Mouse (Mus musculus) heart, embryonic 15.5 days (tissue): Measurements from ENCODE around the gene Slc38a11. TPM values are rescaled to one million over a fixed set of nuclear protein-coding genes. Genes with fewer than 3 reads are reported as not detected.

Source experiments
- ATAC-seq: fragments of 200-750 bp; cut with Nextera tagmentation; replicated peaks from 2 replicates; pipeline ENCODE4 v1.8.0; 2017; ENCODE audit warnings: low read depth, moderate TSS enrichment; ENCODE audit not compliant: insufficient number of reproducible peaks, insufficient read depth, low FRiP score
- H3K27ac ChIP-seq: fragments of 300-500 bp; sonication (generic); 2 replicates; pipeline ENCODE4 v1.5.1; 2015; ENCODE audit warnings: mild to moderate bottlenecking, inconsistent platforms
- H3K27me3 ChIP-seq: fragments of 300-500 bp; sonication (generic); 2 replicates; pipeline ENCODE4 v1.6.1; 2015; ENCODE audit warnings: inconsistent platforms
- H3K36me3 ChIP-seq: fragments of 300-500 bp; sonication (generic); 2 replicates; pipeline ENCODE4 v1.6.1; 2015; ENCODE audit warnings: mild to moderate bottlenecking, inconsistent platforms
- H3K4me1 ChIP-seq: fragments of 300-500 bp; sonication (generic); replicated peaks from 2 replicates; pipeline ENCODE4 v1.6.1; 2015; ENCODE audit warnings: inconsistent platforms
- H3K4me2 ChIP-seq: fragments of 300-500 bp; sonication (generic); 2 replicates; pipeline ENCODE4 v1.6.1; 2015; ENCODE audit warnings: inconsistent platforms, mild to moderate bottlenecking, moderate library complexity
- H3K4me3 ChIP-seq: fragments of 300-500 bp; sonication (generic); 2 replicates; pipeline ENCODE4 v1.5.1; 2015; ENCODE audit warnings: mild to moderate bottlenecking, inconsistent platforms
- H3K9ac ChIP-seq: fragments of 300-500 bp; sonication (generic); 2 replicates; pipeline ENCODE4 v1.6.1; 2015; ENCODE audit warnings: mild to moderate bottlenecking, inconsistent platforms
- H3K9me3 ChIP-seq: fragments of 300-500 bp; sonication (generic); replicated peaks from 2 replicates; pipeline ENCODE4 v1.6.1; 2016; ENCODE audit warnings: inconsistent platforms
- WGBS: fragments of 180-500 bp; shearing (Covaris S2); methylation state at CpG from one replicate; pipeline ENCODE4 v1.1.7; 2015; ENCODE audit warnings: mixed read lengths; 5-methylcytosine and 5-hydroxymethylcytosine counted together
- polyA plus RNA-seq: library from polyadenylated mRNA; unstranded; fragments of >200 nt; fragmentation: Nextera tagmentation; extraction: Ambion mirVana; gene quantifications from 2 replicates; pipeline ENCODE4 v1.2.1, GENCODE M21; 2015

Slc38a11 gene
- polyA plus RNA-seq, 1 experiment from 2014 or later, result 0.09 TPM

DNA sequence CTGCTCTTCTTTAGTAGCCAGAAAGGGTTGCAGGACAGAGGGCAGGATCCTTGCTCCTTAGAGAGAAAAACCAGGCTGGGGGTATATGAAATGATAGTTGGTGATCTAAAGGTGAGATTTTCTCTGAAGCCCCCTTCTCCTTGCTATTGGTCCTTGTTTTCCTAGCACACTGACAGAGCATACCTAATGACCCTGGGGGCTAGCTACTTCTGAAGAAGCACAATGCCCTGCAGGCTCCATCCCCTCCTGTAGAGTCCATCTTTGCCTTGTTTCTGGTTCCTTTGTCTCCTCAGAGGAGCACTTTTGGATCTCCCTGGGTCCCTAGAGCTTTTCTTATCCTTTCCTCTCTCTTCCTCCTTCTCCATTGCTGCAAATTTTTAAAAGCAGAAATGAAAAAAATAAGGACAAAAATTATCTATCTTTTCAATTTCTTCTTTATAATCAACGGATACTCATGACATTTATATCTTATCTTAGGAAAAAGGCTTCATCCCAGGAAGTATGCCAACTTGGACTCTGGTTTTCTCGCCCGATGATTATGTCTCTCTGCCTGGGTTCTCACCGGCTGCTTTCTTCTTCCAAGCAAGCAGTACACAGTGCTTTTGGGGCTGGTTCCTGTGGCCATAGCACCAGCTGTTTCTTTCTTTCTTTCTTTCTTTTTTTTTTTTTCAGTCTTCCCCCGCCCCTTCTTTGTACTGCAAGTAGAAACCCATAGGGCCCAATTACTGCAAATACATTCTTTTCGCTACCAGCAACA, 41.7 kb downstream of the Slc38a11 start:
- Histone ChIP-seq H3K27me3 (no peaks in the 10 kb centered on the region), H3K4me2 (no peak overlapping the region), H3K4me1 (peaks cover 6% of the 10 kb centered on the region; the same call in 1 of the 2 replicates), H3K9ac (no peak overlapping the region), H3K9me3 (no peaks in the 10 kb centered on the region), H3K27ac (no peak overlapping the region), H3K4me3 (no peak overlapping the region), H3K36me3 (no peaks in the 10 kb centered on the region)
- WGBS, result 64% methylated on average over 6 of the region's 6 CpGs
- ATAC-seq, result no peak

DNA sequence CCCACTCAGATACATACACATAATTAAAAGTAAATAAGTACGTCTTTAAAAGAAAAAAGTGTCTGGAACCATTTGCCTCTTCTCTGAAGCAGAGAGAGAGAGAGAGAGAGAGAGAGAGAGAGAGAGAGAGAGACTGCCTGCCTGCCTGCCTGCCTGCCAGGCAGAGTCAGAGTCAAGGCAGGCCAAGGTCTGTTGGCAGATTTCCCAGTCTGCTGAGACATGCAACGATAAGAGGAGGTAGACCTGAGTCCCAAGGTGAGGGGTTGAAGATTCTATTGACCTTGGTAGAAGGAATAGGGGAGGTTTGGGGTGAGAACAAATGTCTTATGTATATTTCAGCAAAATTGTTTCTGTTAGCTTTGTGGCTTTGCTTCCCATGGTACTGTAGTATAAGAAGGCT, 42.9 kb downstream of the Slc38a11 start:
- 23% methylated on average over 2 of the region's 2 CpGs for WGBS
- Histone ChIP-seq H3K4me3 (no peak overlapping the region), H3K27ac (peak overlapping the region; percentile 51; the same call in 1 of the 2 replicates), H3K36me3 (no peaks in the 10 kb centered on the region), H3K9ac (no peak overlapping the region), H3K4me1 (peaks cover 6% of the 10 kb centered on the region; the same call in 1 of the 2 replicates), H3K9me3 (no peaks in the 10 kb centered on the region), H3K27me3 (no peaks in the 10 kb centered on the region), H3K4me2 (no peak overlapping the region)
- ATAC-seq, result no peak

DNA sequence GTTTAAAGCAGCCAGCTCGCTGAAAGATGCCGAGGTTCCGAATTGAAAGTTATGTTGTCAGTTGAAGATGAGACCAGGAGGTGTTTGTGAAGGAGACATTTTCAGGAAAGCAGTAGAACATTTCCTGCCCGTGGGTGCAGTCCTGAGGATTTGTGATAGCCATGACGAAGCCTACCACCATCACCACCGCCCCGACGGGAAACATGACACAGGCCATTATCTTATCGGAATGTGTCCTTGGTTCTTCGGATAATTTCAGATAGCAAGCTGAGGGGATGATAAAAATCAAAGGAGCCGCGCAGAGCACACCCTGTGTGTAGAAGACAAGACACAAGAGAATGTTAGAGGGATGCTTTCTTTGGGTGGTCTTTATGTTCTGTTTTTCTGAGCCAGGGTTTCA, 47.1 kb downstream of the Slc38a11 start:
- H3K27ac ChIP-seq, result no peak overlapping the region
- H3K4me3 ChIP-seq, result no peak overlapping the region
- no peak overlapping the region for H3K4me2 ChIP-seq
- ATAC-seq, result no peak
- no peaks in the 10 kb centered on the region for H3K36me3 ChIP-seq
- 46% methylated on average over 12 of the region's 12 CpGs for WGBS
- peaks cover 3% of the 10 kb centered on the region; the same call in 1 of the 2 replicates for H3K4me1 ChIP-seq
- H3K27me3 ChIP-seq, result no peaks in the 10 kb centered on the region
- no peak overlapping the region for H3K9ac ChIP-seq
- H3K9me3 ChIP-seq, result no peaks in the 10 kb centered on the region

DNA sequence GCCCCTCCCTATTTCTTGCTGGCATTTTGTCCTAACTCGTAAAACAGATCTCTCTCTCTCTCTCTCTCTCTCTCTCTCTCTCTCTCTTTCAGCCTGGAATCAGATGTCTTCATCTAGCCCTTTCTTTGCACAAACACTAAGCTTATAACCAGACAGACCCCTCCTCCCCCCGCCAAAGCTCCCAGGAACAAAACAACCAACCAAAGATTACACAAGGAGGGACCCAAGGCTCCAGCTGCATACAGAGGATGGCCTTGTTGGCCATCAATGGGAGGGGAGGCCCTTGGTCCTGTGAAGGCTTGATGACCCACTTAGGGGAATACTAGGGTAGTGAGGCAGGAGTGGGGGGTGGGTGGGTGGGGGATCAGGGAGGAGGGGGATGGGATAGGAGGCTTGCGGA, 52.6 kb downstream of the Slc38a11 start:
- WGBS, result 76% methylated on average over 3 of the region's 3 CpGs
- Histone ChIP-seq H3K27me3 (no peaks in the 10 kb centered on the region), H3K9me3 (no peaks in the 10 kb centered on the region), H3K27ac (no peak overlapping the region), H3K9ac (no peak overlapping the region), H3K36me3 (no peaks in the 10 kb centered on the region), H3K4me2 (no peak overlapping the region), H3K4me3 (no peak overlapping the region), H3K4me1 (no peaks in the 10 kb centered on the region)
- no peak for ATAC-seq

DNA sequence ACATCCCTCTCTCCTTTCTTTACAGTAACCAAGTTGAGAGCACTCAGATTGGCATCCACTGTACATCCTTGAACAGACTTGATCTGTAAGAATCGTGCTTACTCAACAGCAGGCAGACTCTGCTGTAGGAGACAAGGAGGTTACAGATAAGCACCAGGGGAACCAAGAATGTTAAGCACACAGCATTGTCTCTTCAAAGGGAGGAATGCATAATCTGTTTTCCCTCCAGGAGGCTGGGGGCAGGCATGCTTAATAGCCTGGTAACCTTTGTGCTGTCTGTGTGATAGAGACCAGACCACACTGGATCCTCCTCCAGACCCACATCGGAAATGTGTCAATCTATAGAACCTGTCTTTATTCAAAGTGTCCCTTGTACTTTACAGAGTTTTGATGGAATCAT, 67.3 kb downstream of the Slc38a11 start:
- H3K9me3 ChIP-seq, result no peaks in the 10 kb centered on the region
- H3K9ac ChIP-seq, result no peak overlapping the region
- no peak overlapping the region for H3K4me3 ChIP-seq
- H3K27ac ChIP-seq, result no peak overlapping the region
- 20% methylated on average over 2 of the region's 2 CpGs for WGBS
- H3K27me3 ChIP-seq, result no peaks in the 10 kb centered on the region
- ATAC-seq, result no peak; the same call in 1 of the 2 replicates
- H3K4me2 ChIP-seq, result no peak overlapping the region
- peaks cover 4% of the 10 kb centered on the region; the same call in 1 of the 2 replicates for H3K4me1 ChIP-seq
- H3K36me3 ChIP-seq, result no peaks in the 10 kb centered on the region

DNA sequence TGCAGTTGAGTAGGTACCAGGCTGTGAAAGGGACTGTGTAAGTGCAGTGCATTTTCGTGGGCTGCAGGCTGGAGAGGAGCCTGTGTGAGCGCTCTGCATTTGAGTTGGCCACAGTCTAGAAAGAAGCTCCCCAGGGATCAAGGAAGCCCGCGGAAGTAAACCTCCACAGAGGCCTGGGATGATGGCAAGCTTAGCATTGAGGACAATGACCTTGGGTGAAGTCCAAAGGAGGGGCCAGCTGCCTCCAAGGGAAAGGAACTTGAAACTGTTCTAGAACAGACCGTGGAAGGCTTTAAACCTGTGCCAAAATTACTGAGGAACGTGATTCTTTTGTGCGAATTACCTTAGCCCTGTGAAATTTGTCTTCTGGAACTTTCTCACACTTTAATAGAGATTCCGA, 69.7 kb downstream of the Slc38a11 start:
- Histone ChIP-seq H3K36me3 (no peaks in the 10 kb centered on the region), H3K4me3 (no peak overlapping the region), H3K4me2 (no peak overlapping the region), H3K27me3 (no peaks in the 10 kb centered on the region), H3K4me1 (peaks cover 4% of the 10 kb centered on the region; the same call in 1 of the 2 replicates), H3K9me3 (no peaks in the 10 kb centered on the region), H3K9ac (no peak overlapping the region), H3K27ac (no peak overlapping the region)
- ATAC-seq, result no peak
- WGBS, result 61% methylated on average over 8 of the region's 8 CpGs

DNA sequence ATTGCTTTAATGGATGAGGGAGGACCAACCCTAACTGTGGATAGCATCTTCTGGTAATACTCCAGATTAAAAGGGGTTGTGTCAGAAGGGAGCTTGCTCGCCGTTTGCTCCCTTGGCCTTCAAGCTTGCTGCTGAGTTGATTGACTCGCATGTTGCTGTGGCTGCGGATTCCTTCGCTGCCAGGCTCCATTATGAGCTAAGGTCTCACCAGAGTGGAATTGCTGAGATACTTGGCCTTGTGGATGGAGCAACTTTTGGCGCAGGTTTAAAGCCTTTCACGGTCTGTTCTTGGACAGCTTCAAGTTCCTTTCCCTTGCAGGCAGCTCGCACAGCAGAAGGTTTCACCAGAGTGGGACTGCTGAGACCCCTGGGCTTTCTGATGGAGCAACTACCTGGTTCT, 70.4 kb downstream of the Slc38a11 start:
- Histone ChIP-seq H3K27ac (no peak overlapping the region), H3K4me1 (peaks cover 4% of the 10 kb centered on the region; the same call in 1 of the 2 replicates), H3K27me3 (no peaks in the 10 kb centered on the region), H3K4me2 (no peak overlapping the region), H3K36me3 (no peaks in the 10 kb centered on the region), H3K9me3 (no peaks in the 10 kb centered on the region), H3K9ac (no peak overlapping the region), H3K4me3 (no peak overlapping the region)
- WGBS, result 78% methylated on average over 8 of the region's 8 CpGs
- ATAC-seq, result no peak

DNA sequence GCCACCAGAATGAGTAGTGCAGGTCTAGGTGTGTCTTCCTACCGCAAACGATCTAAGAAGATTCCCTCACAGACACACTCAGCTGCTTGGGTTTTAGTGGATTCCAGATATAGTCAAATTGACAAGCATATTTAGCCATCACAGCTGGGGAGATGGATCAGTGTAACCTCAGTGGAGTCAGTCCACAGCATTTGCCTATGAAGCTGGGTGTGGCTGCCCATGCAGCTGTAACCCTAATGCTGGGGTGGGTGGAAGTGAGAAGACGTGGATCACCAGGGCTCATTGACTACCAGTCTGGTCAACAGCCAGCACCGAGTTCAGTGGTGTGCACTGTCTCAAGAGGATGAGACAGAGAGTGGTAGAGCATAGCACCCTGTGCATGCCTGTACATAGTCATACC, 74.1 kb downstream of the Slc38a11 start:
- 80% methylated on average over 4 of the region's 4 CpGs for WGBS
- no peaks in the 10 kb centered on the region for H3K36me3 ChIP-seq
- H3K27me3 ChIP-seq, result no peaks in the 10 kb centered on the region
- no peak for ATAC-seq
- no peak overlapping the region for H3K4me2 ChIP-seq
- no peaks in the 10 kb centered on the region for H3K9me3 ChIP-seq
- no peak overlapping the region for H3K27ac ChIP-seq
- no peak overlapping the region for H3K4me3 ChIP-seq
- no peaks in the 10 kb centered on the region for H3K4me1 ChIP-seq
- no peak overlapping the region for H3K9ac ChIP-seq

DNA sequence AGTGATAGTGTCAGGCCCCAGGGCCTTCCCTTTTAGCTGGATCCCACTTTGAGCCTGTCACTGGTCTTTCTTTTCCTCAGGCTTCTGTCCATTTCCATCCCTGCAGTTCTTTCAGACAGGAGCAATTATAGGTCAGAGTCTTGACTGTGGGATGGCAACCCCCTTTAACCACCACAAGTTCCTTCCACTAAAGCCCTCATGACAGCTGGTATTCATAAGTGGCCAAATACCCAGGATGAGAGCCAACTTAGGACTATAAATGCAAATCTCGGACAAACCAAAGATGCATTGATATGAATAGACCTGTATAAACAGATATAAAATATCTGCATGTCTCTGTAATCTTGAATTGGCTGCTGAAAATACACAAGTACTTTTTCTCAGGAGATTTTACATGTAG, 75.1 kb downstream of the Slc38a11 start:
- Histone ChIP-seq H3K9me3 (no peaks in the 10 kb centered on the region), H3K9ac (no peak overlapping the region), H3K4me2 (no peak overlapping the region), H3K27ac (no peak overlapping the region), H3K4me1 (no peaks in the 10 kb centered on the region), H3K36me3 (no peaks in the 10 kb centered on the region), H3K4me3 (no peak overlapping the region), H3K27me3 (no peaks in the 10 kb centered on the region)
- ATAC-seq, result no peak
- 71% methylated on average over 1 of the region's 1 CpGs for WGBS

DNA sequence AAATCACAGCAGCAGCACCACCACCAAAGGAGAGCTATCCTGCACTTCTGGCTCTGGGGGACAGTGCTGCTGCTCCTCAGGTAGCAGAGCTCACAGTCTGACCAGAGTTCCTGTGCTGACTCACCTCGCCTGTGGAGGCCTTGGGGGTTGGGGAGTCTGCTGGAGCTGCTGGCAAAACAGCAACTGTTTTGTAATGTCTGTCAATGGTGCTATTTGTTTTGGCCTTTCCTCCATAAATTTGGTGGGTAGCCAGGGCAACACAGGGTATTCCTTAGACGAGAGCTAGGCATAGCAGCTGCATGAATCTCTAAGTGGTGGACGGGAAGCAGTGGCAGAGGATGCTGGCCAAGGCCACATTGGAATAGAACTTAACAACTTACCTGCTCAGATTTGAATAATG, 78.5 kb downstream of the Slc38a11 start:
- Histone ChIP-seq H3K9me3 (no peaks in the 10 kb centered on the region), H3K4me3 (no peak overlapping the region), H3K4me1 (no peaks in the 10 kb centered on the region), H3K4me2 (no peak overlapping the region), H3K9ac (no peak overlapping the region), H3K36me3 (no peaks in the 10 kb centered on the region), H3K27me3 (no peaks in the 10 kb centered on the region), H3K27ac (no peak overlapping the region)
- ATAC-seq, result no peak
- 53% methylated on average over 3 of the region's 3 CpGs for WGBS

DNA sequence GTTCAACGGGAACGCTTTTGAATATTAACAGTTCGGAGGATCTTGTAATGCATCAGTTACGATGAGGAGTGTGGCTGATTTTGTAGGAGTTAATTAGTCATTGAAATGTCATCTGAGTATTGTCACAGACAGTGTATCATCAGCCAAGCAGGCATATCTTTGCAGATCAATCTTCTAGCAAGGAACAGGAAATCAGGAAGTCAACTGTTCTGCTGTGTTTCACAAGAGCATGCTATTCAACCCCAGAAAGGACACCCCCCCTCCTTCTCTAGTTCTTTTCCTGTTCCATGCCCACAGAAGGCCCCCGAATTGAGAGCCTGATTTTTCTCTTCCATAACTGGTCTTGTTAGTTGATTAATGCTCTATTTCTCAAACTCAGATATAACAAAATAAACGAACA, 80.9 kb downstream of the Slc38a11 start:
- Histone ChIP-seq H3K27ac (no peak overlapping the region), H3K36me3 (no peaks in the 10 kb centered on the region), H3K4me3 (no peak overlapping the region), H3K27me3 (no peaks in the 10 kb centered on the region), H3K9me3 (no peaks in the 10 kb centered on the region), H3K4me2 (no peak overlapping the region), H3K4me1 (peaks cover 4% of the 10 kb centered on the region), H3K9ac (no peak overlapping the region)
- ATAC-seq, result no peak
- 69% methylated on average over 6 of the region's 6 CpGs for WGBS

DNA sequence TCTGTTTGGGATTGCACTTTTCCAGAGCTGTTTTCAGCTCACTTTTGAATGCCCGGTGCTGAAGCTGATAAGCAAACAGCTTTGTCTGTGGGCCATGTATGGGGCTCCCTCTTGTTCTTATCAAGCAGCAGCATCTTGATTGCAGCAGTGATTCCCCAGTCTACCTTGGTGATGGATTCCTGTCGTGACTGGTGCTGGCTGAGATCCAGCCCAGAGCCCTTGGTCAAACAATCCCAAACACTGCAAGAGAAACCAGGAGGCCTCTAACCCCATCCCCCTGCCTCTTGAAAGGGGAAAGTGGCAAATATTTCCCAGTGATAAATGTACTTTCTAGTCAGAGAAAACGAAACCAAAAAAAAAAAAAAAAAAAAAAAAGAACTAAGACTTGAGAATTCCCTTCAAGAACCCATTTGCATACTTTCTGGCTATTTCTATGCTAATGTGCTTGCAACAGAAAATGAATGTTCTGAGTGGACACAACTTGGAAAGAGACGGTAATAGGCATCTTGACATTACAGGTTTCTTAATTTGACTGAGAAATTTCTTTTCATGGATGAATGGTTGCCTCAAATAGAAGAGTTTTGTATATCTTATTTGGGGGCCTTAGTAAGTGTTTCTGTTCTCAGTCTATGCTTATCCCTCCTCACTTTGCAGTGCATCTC, 84.7 kb downstream of the Slc38a11 start:
- no peaks in the 10 kb centered on the region for H3K36me3 ChIP-seq
- no peak for ATAC-seq

More for the DNA sequence above, 84.7 kb downstream of the Slc38a11 start:
- Histone ChIP-seq H3K4me1 (peaks cover 4% of the 10 kb centered on the region), H3K9ac (no peak overlapping the region), H3K27me3 (no peaks in the 10 kb centered on the region), H3K4me3 (no peak overlapping the region), H3K27ac (no peak overlapping the region), H3K9me3 (no peaks in the 10 kb centered on the region), H3K4me2 (no peak overlapping the region)
- WGBS, result 20% methylated on average over 4 of the region's 4 CpGs
